Mouse (Mus musculus): Measurements from ENCODE around the gene Hnrnpll. TPM values are rescaled to one million over a fixed set of nuclear protein-coding genes. Genes with fewer than 3 reads are reported as not detected.

Hnrnpll gene
- polyA plus RNA-seq, 1 experiment from 2014 or later, result 34.8 TPM

DNA sequence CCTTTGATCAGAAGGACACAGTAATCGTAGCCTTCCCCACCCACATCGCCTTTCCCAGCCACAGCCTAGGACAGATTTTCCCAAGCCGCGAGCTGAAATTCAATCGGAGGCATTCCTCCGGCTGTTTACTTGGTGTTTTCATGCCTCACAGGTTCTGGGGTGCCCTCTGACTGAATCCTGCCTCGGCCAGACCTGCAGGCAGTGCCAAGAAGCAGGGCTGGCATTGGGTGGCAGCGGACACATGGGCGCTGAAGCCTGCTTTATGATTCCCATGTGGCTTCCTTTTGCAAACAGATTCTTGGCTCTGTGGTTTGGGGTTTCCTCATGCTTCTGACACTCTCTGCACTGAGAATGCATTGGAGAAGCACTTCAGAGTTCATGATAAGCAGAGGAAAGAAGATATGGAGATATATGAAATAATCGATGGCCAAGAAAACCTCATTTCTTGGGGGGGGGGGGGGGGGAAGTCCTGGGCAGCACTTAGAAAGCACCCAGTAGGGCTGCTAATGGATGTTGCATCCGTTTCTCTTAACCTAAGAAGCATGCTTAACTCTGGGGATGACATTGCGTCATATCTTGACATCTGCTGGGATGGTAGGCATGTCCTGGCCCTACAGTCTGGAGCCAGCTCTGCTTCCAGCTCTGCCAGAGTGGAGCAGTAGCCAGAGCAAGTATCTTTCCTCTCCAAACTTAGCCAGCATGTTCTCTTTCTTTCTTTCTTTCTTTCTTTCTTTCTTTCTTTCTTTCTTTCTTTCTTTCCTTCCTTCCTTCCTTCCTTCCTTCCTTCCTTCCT is 70.8 kb downstream of the Hnrnpll start:
- Histone ChIP-seq H3K36me3 (ENCODE audit: control insufficient read depth, insufficient read depth, low read length) (no peaks in the 10 kb centered on the region), H3K9me3 (ENCODE audit: control insufficient read depth, low read length) (no peaks in the 10 kb centered on the region), H3K27me3 (replicated peaks; ENCODE audit: control insufficient read depth, insufficient read depth, low read length) (no peaks in the 10 kb centered on the region), H3K4me1 (ENCODE audit: control insufficient read depth, insufficient read depth, low read length) (no peaks in the 10 kb centered on the region; the same call in 1 of the 2 replicates), H3K4me2 (ENCODE audit: low read depth, low read length) (no peak overlapping the region), H3K4me3 (ENCODE audit: low read length) (no peak overlapping the region), H3K27ac (ENCODE audit: low read length) (no peak overlapping the region), H3K9ac (ENCODE audit: low read depth, low read length) (no peak overlapping the region)
- ATAC-seq, result no peak
- 85% methylated on average over 12 of the region's 12 CpGs for WGBS

DNA sequence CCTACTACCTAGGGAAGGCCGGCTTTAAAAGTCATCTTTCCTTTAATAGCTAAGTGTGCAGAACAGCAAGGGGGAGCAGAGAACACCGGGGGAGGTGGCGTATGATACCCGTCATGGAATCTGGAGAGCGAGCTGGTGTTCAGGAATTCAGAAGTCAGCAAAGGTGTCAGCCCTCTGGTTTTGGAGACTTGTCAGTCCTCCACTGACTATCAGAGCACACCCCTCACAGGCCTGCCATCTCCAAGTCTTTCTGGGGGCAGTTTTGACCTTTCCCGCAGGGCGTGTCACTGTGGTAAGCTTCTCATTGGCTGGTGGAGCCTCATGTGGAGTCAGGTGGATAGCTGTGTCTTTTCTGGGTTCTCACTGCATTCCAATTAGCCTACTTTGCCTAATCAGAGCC is 72.0 kb downstream of the Hnrnpll start:
- H3K27ac ChIP-seq (ENCODE audit: low read length), result no peak overlapping the region
- H3K4me2 ChIP-seq (ENCODE audit: low read depth, low read length), result no peak overlapping the region
- WGBS, result 82% methylated on average over 7 of the region's 7 CpGs
- no peaks in the 10 kb centered on the region for H3K9me3 ChIP-seq (ENCODE audit: control insufficient read depth, low read length)
- no peak overlapping the region for H3K4me3 ChIP-seq (ENCODE audit: low read length)
- no peaks in the 10 kb centered on the region for H3K36me3 ChIP-seq (ENCODE audit: control insufficient read depth, insufficient read depth, low read length)
- H3K4me1 ChIP-seq (ENCODE audit: control insufficient read depth, insufficient read depth, low read length), result no peaks in the 10 kb centered on the region; the same call in 1 of the 2 replicates
- no peak for ATAC-seq
- no peaks in the 10 kb centered on the region for H3K27me3 ChIP-seq (replicated peaks; ENCODE audit: control insufficient read depth, insufficient read depth, low read length)
- H3K9ac ChIP-seq (ENCODE audit: low read depth, low read length), result no peak overlapping the region

DNA sequence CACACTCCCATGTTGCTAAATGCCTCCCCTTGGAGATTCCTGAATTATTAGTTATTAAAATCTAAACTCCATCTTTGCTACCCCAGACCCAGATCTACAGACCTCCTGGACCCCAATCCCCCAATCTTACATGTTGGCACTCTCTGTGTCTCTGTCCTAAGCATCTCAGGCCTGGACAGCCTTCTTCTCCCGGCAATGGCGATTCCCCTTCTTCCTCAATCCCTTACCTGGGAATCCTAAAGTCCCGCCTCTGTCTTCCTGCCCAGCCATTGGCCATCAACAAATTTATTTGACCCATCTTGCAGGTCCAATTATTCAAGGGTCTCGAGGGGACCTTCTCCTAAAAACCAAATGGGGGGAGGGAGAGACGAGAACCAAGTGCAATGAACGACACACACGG is 77.7 kb downstream of the Hnrnpll start:
- Histone ChIP-seq H3K4me1 (ENCODE audit: control insufficient read depth, insufficient read depth, low read length) (peaks cover 2% of the 10 kb centered on the region), H3K4me2 (ENCODE audit: low read depth, low read length) (no peak overlapping the region), H3K27me3 (replicated peaks; ENCODE audit: control insufficient read depth, insufficient read depth, low read length) (no peaks in the 10 kb centered on the region), H3K27ac (ENCODE audit: low read length) (no peak overlapping the region), H3K36me3 (ENCODE audit: control insufficient read depth, insufficient read depth, low read length) (no peaks in the 10 kb centered on the region), H3K9me3 (ENCODE audit: control insufficient read depth, low read length) (no peaks in the 10 kb centered on the region), H3K4me3 (ENCODE audit: low read length) (no peak overlapping the region), H3K9ac (ENCODE audit: low read depth, low read length) (no peak overlapping the region)
- 91% methylated on average over 7 of the region's 7 CpGs for WGBS
- no peak for ATAC-seq

DNA sequence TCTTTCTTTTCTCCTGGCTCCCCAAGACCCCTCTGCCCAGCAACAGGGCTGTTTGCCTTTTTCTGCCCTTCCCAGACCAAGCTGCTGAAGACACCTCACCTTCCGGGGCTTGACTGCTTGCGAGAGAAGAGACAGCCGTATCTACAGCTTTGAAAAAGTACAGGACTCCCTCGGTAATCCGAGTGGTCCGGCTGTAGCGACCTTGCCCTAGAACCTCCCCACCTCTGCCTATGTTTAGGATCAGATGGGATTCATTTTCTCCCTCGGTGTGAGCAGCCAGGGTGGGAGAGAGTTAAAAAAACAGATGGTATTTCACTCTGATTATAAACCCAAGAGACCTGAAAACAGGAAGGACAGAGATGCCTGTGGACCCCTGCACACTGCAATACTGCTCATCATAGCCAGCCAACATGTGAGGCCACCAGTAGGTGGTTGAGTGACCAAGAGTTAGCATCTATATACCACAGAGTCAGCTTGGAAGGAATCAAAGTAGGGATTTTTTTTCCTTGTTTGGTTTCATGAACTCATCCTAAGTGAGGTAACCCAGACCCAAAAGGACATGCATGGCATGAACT is 79.1 kb downstream of the Hnrnpll start:
- Histone ChIP-seq H3K36me3 (ENCODE audit: control insufficient read depth, insufficient read depth, low read length) (no peaks in the 10 kb centered on the region), H3K4me1 (ENCODE audit: control insufficient read depth, insufficient read depth, low read length) (peaks cover 2% of the 10 kb centered on the region), H3K27me3 (replicated peaks; ENCODE audit: control insufficient read depth, insufficient read depth, low read length) (no peaks in the 10 kb centered on the region), H3K9me3 (ENCODE audit: control insufficient read depth, low read length) (no peaks in the 10 kb centered on the region), H3K4me2 (ENCODE audit: low read depth, low read length) (no peak overlapping the region), H3K27ac (ENCODE audit: low read length) (no peak overlapping the region), H3K4me3 (ENCODE audit: low read length) (no peak overlapping the region), H3K9ac (ENCODE audit: low read depth, low read length) (no peak overlapping the region)
- no peak for ATAC-seq
- whole genome bisulfite sequencing, result 34% methylated on average over 8 of the region's 8 CpGs

DNA sequence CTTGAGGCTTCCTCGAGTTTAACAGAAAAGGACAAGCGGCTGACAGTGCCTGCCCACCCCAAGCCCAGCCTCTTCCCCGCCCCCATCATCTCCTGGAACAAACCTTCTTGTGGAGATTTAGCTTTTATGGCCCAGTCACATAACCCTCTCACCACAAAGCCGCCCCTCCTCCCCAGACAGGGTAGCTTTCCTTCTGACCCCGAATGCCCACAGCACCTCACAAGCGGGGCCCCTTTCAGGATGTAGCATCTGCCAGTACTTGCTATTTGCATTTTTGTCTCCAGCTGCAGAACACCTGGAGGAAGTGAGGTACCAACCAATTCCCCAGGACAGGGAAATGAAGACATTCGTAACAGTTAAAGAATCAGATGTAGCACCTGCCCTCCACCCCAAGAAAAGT is 79.6 kb downstream of the Hnrnpll start:
- H3K36me3 ChIP-seq (ENCODE audit: control insufficient read depth, insufficient read depth, low read length), result no peaks in the 10 kb centered on the region
- no peak overlapping the region for H3K9ac ChIP-seq (ENCODE audit: low read depth, low read length)
- no peaks in the 10 kb centered on the region for H3K9me3 ChIP-seq (ENCODE audit: control insufficient read depth, low read length)
- no peak overlapping the region for H3K4me2 ChIP-seq (ENCODE audit: low read depth, low read length)
- ATAC-seq, result peak; percentile 35; the same call in 1 of the 2 replicates
- H3K4me1 ChIP-seq (ENCODE audit: control insufficient read depth, insufficient read depth, low read length), result peaks cover 2% of the 10 kb centered on the region
- no peak overlapping the region for H3K4me3 ChIP-seq (ENCODE audit: low read length)
- H3K27ac ChIP-seq (ENCODE audit: low read length), result no peak overlapping the region
- H3K27me3 ChIP-seq (replicated peaks; ENCODE audit: control insufficient read depth, insufficient read depth, low read length), result no peaks in the 10 kb centered on the region
- WGBS, result 11% methylated on average over 7 of the region's 7 CpGs

DNA sequence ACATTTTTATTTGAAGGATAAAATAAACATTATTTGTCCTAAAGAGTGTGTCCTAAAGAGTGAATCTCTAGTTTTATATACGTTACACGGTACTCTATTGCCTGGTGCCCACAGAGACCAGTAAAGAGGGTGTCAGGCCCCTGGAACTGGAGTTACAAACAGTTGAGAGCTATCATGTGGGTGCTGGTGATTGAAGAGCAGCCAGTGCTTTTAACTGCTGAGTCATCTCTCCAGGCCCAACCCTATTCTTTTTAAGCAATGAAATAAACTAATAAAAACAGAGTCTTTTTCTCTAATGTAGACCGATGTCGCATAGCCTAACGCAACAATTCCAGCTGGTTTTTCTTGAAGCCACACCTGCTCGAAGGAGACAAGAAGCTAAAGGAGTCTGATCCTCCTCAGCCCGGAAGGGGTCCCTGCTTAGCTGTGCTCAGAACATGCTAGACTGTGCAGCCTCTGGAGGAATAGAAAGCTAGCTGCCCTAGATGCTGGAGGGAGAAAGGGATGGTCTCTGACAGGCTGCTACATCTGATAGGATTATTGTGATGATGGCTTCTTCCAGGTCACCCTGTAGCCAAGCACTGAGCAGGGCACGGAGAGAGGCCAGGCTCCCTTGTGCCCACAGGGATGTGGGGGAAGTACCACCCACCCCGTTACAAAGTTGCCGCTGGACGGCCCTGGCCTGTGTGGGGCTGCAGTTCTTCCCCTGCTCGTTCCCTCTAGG is 80.2 kb downstream of the Hnrnpll start:
- WGBS, result 41% methylated on average over 12 of the region's 12 CpGs
- no peaks in the 10 kb centered on the region for H3K9me3 ChIP-seq (ENCODE audit: control insufficient read depth, low read length)
- ATAC-seq, result peak; percentile 63

DNA sequence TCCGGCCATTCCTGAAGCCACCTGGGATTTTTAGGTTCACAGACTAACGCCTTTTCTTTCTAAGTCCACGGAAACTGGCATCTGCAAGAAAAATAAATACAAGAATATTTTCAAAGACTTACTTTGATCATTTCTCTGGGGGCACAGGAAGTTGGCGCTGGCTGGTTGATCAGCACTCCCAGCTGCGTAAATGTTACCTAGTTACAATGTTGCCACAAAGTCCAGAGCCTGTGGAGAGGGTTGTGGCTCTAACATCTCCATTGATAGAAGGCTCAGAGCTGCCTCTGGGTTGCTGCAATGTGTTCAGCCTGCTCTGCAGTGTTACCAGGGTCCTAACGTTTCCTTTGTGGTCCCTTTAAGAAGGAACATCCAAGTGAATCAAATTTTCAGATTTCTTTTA is 80.8 kb downstream of the Hnrnpll start:
- ATAC-seq, result no peak
- no peak overlapping the region for H3K27ac ChIP-seq (ENCODE audit: low read length)
- no peaks in the 10 kb centered on the region for H3K9me3 ChIP-seq (ENCODE audit: control insufficient read depth, low read length)
- 76% methylated on average over 6 of the region's 6 CpGs for WGBS
- no peak overlapping the region for H3K4me2 ChIP-seq (ENCODE audit: low read depth, low read length)
- H3K9ac ChIP-seq (ENCODE audit: low read depth, low read length), result no peak overlapping the region
- H3K27me3 ChIP-seq (replicated peaks; ENCODE audit: control insufficient read depth, insufficient read depth, low read length), result no peaks in the 10 kb centered on the region
- no peaks in the 10 kb centered on the region for H3K36me3 ChIP-seq (ENCODE audit: control insufficient read depth, insufficient read depth, low read length)
- H3K4me1 ChIP-seq (ENCODE audit: control insufficient read depth, insufficient read depth, low read length), result peaks cover 2% of the 10 kb centered on the region
- no peak overlapping the region for H3K4me3 ChIP-seq (ENCODE audit: low read length)

More for the DNA sequence above, 80.2 kb downstream of the Hnrnpll start:
- H3K4me1 ChIP-seq (ENCODE audit: control insufficient read depth, insufficient read depth, low read length), result peaks cover 2% of the 10 kb centered on the region
- H3K36me3 ChIP-seq (ENCODE audit: control insufficient read depth, insufficient read depth, low read length), result no peaks in the 10 kb centered on the region
- H3K27me3 ChIP-seq (replicated peaks; ENCODE audit: control insufficient read depth, insufficient read depth, low read length), result no peaks in the 10 kb centered on the region
- H3K27ac ChIP-seq (ENCODE audit: low read length), result no peak overlapping the region
- H3K4me3 ChIP-seq (ENCODE audit: low read length), result no peak overlapping the region
- no peak overlapping the region for H3K9ac ChIP-seq (ENCODE audit: low read depth, low read length)
- no peak overlapping the region for H3K4me2 ChIP-seq (ENCODE audit: low read depth, low read length)

DNA sequence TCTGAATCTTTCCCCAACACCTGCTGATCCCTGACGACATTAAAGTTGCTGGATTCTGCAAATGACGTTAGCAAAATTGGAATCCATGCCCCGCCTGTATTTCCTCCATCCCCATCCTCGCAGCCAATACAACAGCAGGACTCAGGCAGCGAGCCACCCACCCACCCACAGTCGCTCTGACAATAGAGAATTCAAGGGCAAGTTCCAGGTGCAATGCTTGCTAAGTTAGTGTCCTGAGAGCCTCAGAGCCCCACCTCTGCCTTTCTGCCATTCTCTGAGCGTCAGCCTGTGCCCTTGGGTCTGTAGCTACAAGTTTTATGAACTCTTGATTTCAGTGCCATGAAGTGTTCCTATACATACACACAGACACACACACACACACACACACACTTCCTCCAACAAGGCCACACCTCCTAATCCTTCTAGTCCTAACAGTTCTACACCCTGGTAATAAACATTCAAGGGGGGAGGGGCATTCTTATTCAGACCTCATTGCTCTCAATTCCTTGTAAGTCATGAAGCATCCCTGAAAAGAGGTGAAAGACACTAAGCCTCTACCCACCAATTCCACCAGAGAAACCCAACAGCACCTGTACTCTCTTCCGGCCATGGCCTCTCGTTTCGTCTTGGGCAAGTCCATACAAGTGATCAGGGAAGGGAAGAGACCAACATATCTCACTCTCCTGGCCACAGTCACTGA is 81.6 kb downstream of the Hnrnpll start:
- no peak overlapping the region for H3K4me3 ChIP-seq (ENCODE audit: low read length)
- WGBS, result 80% methylated on average over 10 of the region's 10 CpGs
- peaks cover 5% of the 10 kb centered on the region for H3K4me1 ChIP-seq (ENCODE audit: control insufficient read depth, insufficient read depth, low read length)
- H3K27ac ChIP-seq (ENCODE audit: low read length), result no peak overlapping the region
- no peaks in the 10 kb centered on the region for H3K27me3 ChIP-seq (replicated peaks; ENCODE audit: control insufficient read depth, insufficient read depth, low read length)
- ATAC-seq, result no peak
- no peaks in the 10 kb centered on the region for H3K9me3 ChIP-seq (ENCODE audit: control insufficient read depth, low read length)
- no peak overlapping the region for H3K9ac ChIP-seq (ENCODE audit: low read depth, low read length)
- no peak overlapping the region for H3K4me2 ChIP-seq (ENCODE audit: low read depth, low read length)
- no peaks in the 10 kb centered on the region for H3K36me3 ChIP-seq (ENCODE audit: control insufficient read depth, insufficient read depth, low read length)
